Mouse (Mus musculus) left cerebral cortex, adult 2 months (tissue): Measurements from ENCODE around the gene Fam118a. TPM values are rescaled to one million over a fixed set of nuclear protein-coding genes. Genes with fewer than 3 reads are reported as not detected.
A peak's percentile ranks its signal among the peaks of the same experiment; 100 is the strongest.
"Not testable (repeated sequence)": the region's sequence is repeated elsewhere in the genome, so short reads cannot be mapped to it uniquely, and the experiment has no call there.

Experiments
- DNase-seq, 2 experiments: peaks; one replicate each; pipeline ENCODE4 v3.0.0; 2021 to 2022; ENCODE audit warnings: low spot score in 2 of 2, mixed read lengths in 1 of 2; ENCODE audit errors: extremely low spot score in 1 of 2
- H3K27ac ChIP-seq: fragments of 200-600 bp; 2 replicates; pipeline ENCODE4 v1.8.1; 2022
- H3K4me3 ChIP-seq: fragments of 200-600 bp; 2 replicates; pipeline ENCODE4 v1.8.1; 2022
- CTCF ChIP-seq: fragments of 200-600 bp; IDR thresholded peaks from 2 replicates; pipeline ENCODE4 v1.8.1; 2022; ENCODE audit warnings: antibody characterized with exemption, mild to moderate bottlenecking, moderate library complexity
- intact Hi-C: fragments of 180-260 bp; cut with DNase I; formaldehyde crosslinking; loops from one replicate; pipeline ENCODE4 v1.15.1; 2025
- long read RNA-seq, 2 experiments: library from polyadenylated mRNA; stranded (forward); transcript quantifications; one replicate each; pipeline ENCODE4 v2.0.0; 2021; ENCODE audit warnings: borderline mapping rate in 2 of 2
- total RNA-seq, 2 experiments: library from RNA; stranded (reverse); gene quantifications; 2 replicates each; pipeline ENCODE4 v1.2.3; 2021

Fam118a gene
- 10 to 100 TPM; 24.4 to 25.3 TPM for total RNA-seq
- long read RNA-seq, experiment 1, transcript Fam118a-201 (9 exons, 2,518 nt), result major isoform, 18 of 30 reads
- long read RNA-seq, experiment 1, partial matches to known transcripts, result 1 of 30 reads
- long read RNA-seq, experiment 1, other reads (novel, unspliced or antisense), result 10 of 30 reads
- long read RNA-seq, experiment 2, transcript Fam118a-201 (9 exons, 2,518 nt), result major isoform, 11 of 23 reads
- long read RNA-seq, experiment 2, partial matches to known transcripts, result 1 of 23 reads
- long read RNA-seq, experiment 2, other reads (novel, unspliced or antisense), result 11 of 23 reads

- H3K4me3 ChIP-seq, intact Hi-C loops, H3K27ac ChIP-seq, DNase-seq: not testable (repeated sequence)
Observed at GRCm38 (mm10) chr15:85028648-85029047, at the start of gene Fam118a. Gene Fam118a (plus strand): TSS chr15:85028948.

- TF ChIP-seq CTCF, result no peak
- no peak overlapping the region for H3K4me3 ChIP-seq
- H3K27ac ChIP-seq, result peak overlapping the region; percentile 56
- intact Hi-C loops, result no loop called here
- DNase-seq, result no peak
Observed at GRCm38 (mm10) chr15:84981609-84982313, 47.0 kb upstream of the Fam118a start.

GRCm38 (mm10) chr15:84982888-84983287, 45.9 kb upstream of the Fam118a start:
- no peak for TF ChIP-seq CTCF
- DNase-seq, result no peak
- Histone ChIP-seq H3K4me3 (no peak overlapping the region), H3K27ac (no peak overlapping the region; the same call in 1 of the 2 replicates)
- intact Hi-C loops, result no loop called here

GRCm38 (mm10) chr15:84983721-84984120, 45.0 kb upstream of the Fam118a start:
- TF ChIP-seq CTCF, result no peak
- no peak for DNase-seq
- H3K27ac ChIP-seq, result peak overlapping the region; percentile 16; the same call in 1 of the 2 replicates
- intact Hi-C loops, result no loop called here
- no peak overlapping the region for H3K4me3 ChIP-seq

GRCm38 (mm10) chr15:84985516-84986160, 43.1 kb upstream of the Fam118a start:
- intact Hi-C loops, result loop anchor here (2.0 kb wide), 1 partner anchor 25 kb away; no protein-coding TSS in a partner anchor
- peak overlapping the region; percentile 92 for H3K4me3 ChIP-seq
- H3K27ac ChIP-seq, result peak overlapping the region; percentile 36; the same call in 1 of the 2 replicates
- DNase-seq, result no peak
- no peak for TF ChIP-seq CTCF

GRCm38 (mm10) chr15:84986171-84987019, 42.4 kb upstream of the Fam118a start:
- peak overlapping the region; percentile 89; the same call in 1 of the 2 replicates for H3K27ac ChIP-seq
- no peak for DNase-seq
- peak overlapping the region; percentile 92 for H3K4me3 ChIP-seq
- no peak for TF ChIP-seq CTCF
- intact Hi-C loops, result loop anchor here (2.0 kb wide), 1 partner anchor 26 kb away; no protein-coding TSS in a partner anchor

GRCm38 (mm10) chr15:84987020-84987815, 41.5 kb upstream of the Fam118a start:
- intact Hi-C loops, result loop anchor here (2.0 kb wide), 1 partner anchor 26 kb away; no protein-coding TSS in a partner anchor
- Histone ChIP-seq H3K4me3 (peak overlapping the region; percentile 92), H3K27ac (peak overlapping the region; percentile 89)
- peak in 1 of 2 experiments; percentile 48 for DNase-seq
- no peak; the same call in 1 of the 2 replicates for TF ChIP-seq CTCF

- DNase-seq, result peak; percentile 78 to 85
- TF ChIP-seq CTCF, result no peak; the same call in none of the 2 replicates
- peak within 1 kb of the TSS; percentile 89 for H3K27ac ChIP-seq
- intact Hi-C loops, result loop anchor here (2.0 kb wide), 1 partner anchor 27 kb away; no protein-coding TSS in a partner anchor
- H3K4me3 ChIP-seq, result peak within 1 kb of the TSS; percentile 92
Observed at GRCm38 (mm10) chr15:84987874-84988825, 40.6 kb upstream of the Fam118a start, which contains the start of gene 5031439G07Rik. Gene 5031439G07Rik (minus strand): TSS chr15:84988551.

GRCm38 (mm10) chr15:84989098-84989497, 39.6 kb upstream of the Fam118a start:
- no peak for TF ChIP-seq CTCF
- Histone ChIP-seq H3K4me3 (no peak overlapping the region), H3K27ac (no peak overlapping the region)
- intact Hi-C loops, result no loop called here
- DNase-seq, result peak in 1 of 2 experiments; percentile 7
